Mouse (Mus musculus): ENCODE data around the gene L1cam.

L1cam gene

DNA sequence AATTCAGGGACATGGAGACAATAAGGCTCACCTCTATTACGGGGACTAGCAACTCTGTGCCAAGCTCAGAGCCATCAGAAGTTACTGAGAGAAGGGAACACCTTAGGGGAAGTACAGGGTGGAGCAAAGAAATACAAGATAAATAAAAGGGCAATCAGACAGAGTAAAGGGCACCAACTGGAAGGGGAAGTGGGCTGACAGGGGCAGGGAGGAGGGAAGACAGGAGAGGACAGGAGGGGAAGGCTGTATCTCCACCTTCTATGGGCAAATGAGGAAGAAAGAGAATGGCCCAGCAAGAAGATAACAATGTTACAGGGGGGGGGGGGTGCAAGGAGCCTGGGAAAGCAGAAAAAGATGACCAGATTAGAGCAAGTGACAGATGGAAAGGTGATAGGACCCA lies 18.9 kb downstream of the L1cam start:
- DNase-seq (ENCODE audit: low spot score in 2 of 2): no peak

DNA sequence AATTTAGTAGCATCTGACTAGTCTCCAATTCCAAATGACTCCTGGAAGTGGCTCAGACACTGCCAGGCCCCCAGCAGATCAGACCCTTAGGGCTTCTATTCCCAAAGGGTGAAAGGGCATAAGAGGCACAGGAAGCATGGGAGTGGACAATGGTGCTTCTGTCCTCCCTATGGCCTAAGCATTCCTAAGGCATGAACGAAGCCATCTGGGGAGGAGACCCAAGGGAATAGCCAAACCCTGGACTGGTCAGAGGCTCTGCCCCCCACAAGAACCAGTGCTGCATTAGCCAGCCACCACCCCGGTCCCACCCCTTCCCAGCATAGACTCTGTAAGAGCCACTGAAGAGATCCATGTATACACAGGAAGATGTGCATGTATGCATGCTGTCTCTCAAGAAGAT lies 20.0 kb downstream of the L1cam start:
- DNase-seq (ENCODE audit: low spot score in 2 of 2): no peak

DNA sequence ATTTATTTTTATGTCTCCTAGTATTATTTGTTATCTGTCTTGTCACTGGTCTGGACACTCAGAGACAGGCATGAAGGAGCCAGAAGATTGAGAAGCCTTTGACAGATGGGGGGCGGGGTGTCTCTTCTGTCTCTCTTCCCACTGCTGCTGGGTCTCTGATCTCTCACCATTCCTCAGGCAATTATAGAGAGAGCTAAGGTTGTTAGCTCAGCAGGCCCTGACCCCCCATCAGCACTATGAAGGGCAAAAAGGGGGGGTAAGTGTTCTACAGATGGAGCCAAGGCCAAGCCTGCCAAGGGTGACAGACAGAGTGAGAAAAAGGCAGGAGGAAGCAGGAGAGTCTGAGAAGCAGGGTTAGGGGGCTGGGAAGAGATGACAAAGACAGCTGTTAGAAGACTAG lies 23.9 kb downstream of the L1cam start:
- no peak for DNase-seq (ENCODE audit: low spot score in 2 of 2)

DNA sequence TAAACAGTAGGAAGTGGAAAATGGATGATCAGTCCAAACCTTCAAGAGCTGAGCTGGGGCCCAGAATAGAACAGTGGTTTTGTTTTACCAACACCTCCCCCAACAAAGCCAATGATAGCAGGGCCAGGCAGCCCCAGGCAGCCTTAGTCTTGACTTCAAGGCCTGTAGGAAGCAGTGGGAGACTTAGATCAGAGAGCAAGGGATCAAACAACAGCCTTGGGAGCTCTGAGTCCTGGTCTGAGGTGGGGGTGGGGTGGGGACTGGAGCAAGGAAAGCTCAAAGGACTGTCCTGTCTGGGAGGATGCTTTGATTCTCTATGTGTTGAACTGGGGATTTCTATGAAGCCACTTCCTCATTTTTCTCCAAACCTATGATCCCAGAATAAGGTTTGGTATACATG lies 24.4 kb downstream of the L1cam start:
- no peak for DNase-seq (ENCODE audit: low spot score in 2 of 2)

DNA sequence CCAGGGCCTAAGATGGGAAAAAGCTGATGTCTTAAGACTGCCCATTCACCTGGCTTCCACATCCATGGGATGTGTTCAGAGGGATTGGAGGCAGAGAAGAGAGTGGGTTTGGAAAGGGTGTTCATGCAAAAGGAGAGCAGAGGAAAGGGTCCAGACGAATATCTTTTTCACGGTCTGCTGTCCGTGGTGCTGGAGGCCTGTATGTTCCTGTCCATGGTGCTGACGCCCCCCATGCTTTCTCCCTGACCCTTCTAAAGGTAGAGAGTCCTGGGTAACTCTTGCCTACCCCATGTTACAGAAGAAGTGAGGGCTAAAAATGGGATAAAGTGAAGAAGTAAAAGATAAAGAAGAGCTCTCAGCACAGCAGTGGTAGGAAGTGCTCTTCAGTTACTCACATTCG lies 26.6 kb downstream of the L1cam start:
- no peak for DNase-seq (ENCODE audit: low spot score in 2 of 2)

DNA sequence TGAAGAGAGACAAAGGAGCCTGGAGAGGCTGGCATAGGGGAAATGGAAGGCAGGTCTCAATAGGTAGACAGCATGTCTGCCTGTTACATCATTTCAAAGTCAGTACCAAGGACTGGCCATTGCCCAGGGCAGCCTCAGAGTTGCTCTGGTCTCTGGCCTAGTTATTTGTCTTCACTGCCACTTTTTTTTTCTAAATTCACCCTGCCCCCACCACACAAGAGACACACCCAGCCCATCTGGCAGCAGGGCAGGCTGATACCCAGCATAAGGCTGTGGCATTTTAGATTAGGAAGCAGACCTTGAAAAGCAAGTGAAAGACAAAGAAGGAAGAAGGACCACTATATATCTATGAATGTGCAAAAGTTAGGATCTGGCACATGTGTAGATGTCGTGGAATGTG lies 28.1 kb downstream of the L1cam start:
- DNase-seq (ENCODE audit: low spot score in 2 of 2): no peak

DNA sequence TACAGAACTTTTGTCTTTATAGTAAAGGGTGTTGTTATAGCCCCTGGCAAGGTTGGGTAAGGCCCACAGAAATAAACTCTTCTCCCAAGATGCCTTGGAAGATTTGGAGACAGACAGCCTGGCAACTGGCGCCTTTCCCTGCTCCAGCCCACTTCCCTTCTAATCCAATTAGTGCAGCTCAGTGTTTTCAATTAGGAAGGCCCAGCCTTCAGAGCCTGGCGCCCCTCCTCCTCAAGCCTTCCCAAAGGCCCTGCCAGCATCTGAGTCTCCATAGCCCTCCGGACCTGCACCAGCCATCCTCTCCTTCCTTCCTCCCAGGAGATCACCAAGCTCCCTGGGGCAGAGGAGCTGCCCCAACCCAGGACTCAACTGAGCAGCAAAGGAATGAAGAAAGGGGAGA lies 28.6 kb downstream of the L1cam start:
- DNase-seq (ENCODE audit: low spot score in 2 of 2): no peak

DNA sequence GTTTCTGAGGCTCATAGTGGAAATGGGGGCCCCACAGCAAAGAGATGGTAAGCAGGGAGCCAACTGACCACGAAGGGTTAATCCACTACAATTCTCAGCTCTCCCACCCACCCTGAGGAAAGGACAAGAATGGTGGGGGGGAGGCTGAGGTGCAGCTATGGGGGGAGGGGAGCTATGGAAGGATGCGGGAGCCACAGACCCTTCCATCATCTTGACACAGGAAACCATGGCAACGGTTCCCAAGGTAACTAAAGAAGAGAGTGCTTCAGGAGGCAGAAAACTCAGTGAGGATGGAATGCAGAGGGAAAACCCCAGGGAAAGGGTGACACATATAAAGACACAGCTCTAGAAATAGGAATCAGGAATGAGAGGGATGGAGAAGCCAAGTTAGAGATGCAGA lies 31.2 kb downstream of the L1cam start:
- no peak for DNase-seq (ENCODE audit: low spot score in 2 of 2)

DNA sequence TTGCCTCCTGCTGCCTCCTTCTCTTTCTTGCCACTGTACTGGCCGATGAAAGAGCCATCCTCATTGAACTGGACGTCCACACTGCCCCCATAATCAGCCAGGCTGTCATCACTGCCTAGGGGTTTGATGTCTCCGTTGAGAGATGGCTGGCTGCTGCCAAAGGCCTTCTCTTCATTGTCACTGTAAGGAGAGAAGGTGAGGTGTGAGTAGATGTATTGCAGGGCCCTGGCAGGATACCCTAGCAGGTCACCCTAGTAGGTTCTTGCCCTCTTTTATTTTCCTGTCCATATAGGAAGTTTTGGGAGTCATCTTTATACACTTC lies 40.9 kb downstream of the L1cam start:
- no peak for DNase-seq (ENCODE audit: low spot score in 2 of 2)

DNA sequence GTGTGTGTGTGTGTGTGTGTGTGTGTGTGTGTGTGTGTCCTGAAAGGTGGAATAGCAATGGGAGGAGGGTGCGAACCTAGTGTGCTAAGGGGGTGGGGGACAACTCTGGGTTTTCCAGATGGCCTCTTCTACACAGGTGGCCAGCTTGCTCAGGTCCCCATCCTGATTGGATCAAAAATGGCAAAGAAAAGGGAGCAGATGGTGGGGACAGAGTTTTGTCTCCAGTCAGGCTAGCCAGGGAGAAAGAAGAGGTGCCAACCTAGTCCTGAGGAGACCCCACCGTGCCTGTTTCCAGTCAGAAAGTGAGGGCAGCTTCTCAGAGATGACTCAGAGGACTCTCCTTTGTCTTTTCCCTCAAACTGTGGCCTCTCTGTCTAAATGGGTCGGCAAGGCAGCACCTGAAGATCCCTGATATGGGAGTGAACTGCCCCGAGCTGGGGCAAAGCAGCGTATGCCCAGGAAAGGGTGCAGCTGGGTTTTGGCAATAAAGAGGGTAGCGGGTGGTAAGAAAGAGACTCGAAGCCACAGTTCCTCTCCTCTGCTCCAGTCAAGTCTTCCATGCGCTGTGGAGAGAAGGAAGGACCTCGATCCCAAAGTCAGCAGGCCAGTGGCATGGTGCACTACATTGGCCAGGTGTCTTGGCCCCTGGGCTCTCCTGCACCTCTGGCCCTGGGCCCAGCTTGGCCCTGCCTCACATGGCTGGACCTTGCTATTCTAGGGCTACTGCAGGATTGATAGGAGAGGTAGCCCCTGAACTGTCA lies 41.4 kb downstream of the L1cam start:
- no peak for DNase-seq (ENCODE audit: low spot score in 2 of 2)

DNA sequence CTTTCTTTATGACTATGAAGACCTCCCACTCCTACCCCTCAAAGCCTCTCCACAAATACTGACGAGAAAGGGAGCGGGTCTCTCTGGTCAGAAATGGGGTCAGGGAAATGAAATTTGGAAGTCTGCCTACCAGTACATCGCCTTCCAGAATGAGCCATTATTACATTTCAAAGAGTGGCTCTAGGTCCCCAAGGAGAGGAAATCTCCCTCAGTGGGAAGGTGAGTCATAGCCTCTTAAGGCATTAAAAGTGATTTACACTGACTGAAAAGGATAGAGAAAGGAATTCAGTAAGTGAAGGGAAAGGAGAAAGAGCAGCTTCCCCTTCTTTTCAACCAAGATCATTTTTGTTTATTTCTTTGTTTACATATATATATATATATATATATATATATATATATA lies 59.2 kb downstream of the L1cam start:
- no peak for DNase-seq (ENCODE audit: low spot score in 2 of 2)

DNA sequence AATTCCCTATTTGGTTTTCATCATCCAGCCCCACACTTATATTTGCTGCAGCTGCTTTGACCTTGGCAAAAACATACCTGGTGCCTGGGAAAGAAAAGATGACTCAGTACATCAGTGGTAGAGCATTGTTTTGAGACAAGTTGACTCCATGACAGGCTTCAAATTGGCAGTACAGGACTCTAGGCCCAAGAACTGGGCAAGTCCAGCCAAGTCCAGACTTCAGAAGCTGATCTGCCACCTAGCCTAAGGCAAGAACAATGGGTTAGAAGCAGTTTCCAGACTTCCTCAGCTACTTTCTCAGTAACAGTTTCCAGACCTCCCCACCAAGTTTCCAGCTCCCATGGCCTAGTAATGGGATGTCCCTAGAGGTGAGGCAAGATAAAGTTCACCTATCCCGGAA lies 60.2 kb downstream of the L1cam start:
- no peak for DNase-seq (ENCODE audit: low spot score in 2 of 2)

DNA sequence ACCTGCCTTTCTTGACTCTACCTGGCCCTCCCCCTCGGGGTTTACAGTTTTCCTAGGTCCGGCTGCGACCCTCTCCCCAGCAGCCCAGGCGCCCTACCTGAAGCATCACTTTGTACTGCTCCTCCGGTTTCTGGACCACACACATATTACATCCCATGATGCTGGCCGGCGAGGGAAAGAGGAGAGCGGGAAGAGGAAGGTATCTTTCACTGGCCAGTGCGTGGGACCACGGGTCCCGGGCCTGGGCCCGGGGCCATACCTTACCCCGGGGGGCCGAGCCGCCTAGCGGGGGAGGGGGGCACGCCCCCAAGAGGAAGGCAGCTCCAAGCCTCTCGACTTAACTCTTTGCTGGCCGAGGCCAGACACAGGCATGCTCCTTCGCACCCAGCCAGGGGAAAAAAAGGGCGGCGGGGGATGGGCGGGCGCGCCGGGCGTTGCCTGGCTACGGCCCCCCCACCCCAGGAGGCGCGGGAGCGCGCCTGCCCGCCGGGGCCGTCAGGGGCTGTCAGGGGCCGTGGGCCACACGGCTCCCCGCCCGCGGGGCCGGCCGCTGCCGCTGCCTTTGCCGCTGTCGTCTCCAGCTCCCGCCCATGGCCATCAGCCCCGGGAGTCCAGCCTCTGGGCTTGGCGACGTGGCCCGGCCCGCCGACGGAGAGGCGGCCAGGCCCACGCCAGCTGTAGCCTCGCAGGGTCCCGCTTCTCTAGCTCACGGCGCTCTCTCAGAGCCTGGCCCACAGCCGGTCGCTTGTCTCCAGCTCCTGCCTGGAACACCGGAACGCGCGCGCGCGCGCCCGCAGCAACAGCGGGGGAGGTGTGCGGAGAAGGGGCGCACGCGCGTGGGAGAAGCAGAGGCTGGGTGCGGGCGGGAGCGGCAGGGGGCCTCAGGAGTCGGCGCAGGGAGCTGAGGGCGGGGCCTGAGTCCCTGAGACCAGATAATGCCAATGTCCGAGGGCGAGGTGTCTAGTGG lies 71.4 kb downstream of the L1cam start, which contains the start of gene Pdzd4:
TSS of gene Pdzd4 (minus strand) at position 785 of the 967 bp plus-strand sequence.
- DNase-seq (ENCODE audit: low spot score in 2 of 2): peak; percentile 11 to 16

DNA sequence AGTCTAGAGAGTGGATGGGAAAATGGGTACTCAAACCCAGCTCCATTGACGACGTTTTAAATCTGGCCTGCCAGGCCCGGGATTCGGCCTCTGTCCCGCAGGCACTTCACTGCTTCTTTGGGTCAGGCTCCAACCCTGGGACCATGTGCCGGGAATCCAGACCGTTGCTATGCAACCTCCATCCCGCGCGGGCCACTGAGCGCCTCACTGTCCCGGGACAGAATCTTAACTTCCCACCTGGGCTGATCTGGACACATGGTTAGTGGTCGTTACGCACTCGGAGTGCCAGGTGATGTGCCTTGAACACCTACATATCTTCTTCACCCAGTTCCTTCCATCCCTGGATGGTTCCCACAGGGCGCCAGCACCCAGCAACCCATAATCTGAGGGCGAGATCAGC lies 72.2 kb downstream of the L1cam start:
- DNase-seq (ENCODE audit: low spot score in 2 of 2): no peak

DNA sequence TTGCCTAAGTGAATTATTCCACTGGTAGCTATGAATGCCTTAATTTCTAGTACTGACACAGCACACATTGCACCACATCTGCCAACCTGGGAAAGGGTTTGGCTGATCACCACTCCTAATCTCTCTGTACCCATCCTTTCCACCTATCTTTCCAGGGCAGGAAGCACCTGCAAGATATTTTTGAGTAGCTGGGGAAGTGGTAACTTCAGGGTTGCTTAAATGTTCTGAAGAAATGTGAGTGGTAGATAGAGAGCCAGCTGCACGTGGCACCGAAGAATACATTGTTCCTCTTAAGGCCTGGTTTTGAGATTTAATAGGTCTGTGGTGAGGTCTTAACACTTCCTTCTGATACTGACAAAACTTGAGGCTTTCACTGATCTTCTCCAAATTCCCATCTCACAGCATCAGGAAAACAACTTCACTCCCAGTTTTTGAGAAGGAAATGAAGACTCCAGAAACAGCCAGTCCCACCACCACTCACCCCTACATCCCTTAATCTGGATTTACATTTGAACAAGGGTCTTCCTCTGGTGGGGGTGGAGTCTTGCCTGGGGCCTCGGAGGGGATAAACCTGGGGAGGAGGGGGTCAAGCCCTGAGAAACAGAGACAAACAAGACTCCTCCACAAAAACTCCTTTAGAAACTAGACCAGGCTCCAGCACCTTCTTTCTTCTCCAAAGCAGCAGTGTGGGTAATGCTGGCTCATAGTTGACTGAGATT lies 79.2 kb downstream of the L1cam start:
- no peak for DNase-seq (ENCODE audit: low spot score in 2 of 2)

DNA sequence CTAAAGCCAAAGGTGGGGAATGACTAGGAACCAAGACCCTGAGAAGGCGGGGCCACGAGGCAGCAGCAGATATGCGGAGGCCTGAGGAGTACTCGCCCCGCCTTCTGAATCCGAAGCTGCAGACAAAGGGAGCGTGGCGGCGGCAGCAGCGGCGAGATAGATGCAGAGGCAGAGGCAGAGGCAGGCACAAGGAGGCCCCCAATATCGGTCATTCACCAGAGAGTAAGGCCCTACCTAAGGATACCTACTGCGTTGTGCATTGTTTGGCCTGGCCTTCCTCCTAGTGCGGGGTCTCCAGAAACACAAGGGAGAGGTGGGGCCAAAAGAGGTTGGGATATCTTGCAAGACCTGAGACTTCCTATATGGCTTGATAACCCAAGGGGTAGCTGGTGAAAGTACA lies 80.8 kb downstream of the L1cam start:
- no peak for DNase-seq (ENCODE audit: low spot score in 2 of 2)

DNA sequence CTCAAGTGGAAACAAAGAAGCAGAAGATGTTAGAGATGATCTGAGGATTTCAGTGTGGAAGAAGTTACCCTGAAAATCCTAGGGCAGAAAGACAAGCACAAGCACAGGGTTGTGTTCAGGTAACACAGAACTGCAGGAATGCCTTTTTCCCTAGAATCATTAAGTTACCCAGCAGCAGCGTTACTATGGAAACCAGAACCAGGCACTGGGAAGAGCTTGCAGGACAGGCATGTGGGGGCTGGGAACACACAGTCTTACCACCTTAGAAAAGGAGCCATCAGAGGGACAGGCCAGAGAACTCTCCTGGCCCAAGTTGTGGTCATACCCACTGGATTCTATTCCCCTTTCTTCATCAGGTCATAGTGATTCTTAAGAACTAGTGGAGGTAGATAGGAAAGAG lies 90.1 kb downstream of the L1cam start:
- no peak for DNase-seq (ENCODE audit: low spot score in 2 of 2)

Measured in urinary bladder, postnatal 36 days (tissue).